Mouse (Mus musculus) brain, embryonic 14.5 days (tissue): Measurements from ENCODE around the gene Vsig1.

Experiments used
- CTCF ChIP-seq: fragments of 200-500 bp; IDR thresholded peaks from 2 replicates; pipeline ENCODE4 v1.5.1; 2012; ENCODE audit warnings: inconsistent platforms, mild to moderate bottlenecking, moderate library complexity, borderline replicate concordance; ENCODE audit not compliant: insufficient read depth, insufficient read length; ENCODE audit errors: extremely low read depth
- POLR2A ChIP-seq: fragments of 200-500 bp; IDR thresholded peaks from 2 replicates; pipeline ENCODE4 v1.6.1; 2012; ENCODE audit warnings: mild to moderate bottlenecking, inconsistent platforms, borderline replicate concordance; ENCODE audit not compliant: poor library complexity, insufficient read depth, insufficient read length, severe bottlenecking; ENCODE audit errors: extremely low read depth

DNA sequence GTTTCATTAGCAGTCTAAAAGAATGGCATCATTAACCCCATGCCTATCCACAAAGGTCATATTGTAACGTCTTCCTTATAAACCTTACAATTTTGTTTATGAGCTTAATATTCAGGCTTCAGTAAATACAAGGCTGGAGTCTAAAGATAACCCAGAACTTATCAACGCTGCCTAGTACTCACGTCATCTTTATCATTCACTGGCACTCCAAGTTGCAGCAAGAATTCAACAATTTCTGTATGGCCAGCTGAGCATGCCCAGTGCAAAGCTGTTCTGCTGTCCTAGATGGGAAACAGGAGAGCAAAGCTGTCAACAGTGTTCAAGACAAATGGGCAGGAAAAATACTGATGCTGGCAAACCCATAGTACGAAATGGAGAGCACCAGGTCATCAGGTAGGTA is 46.2 kb downstream of the Vsig1 start:
- TF ChIP-seq CTCF (no peak), POLR2A (no peak)
